Mouse (Mus musculus) testis, adult 2 months (tissue): ENCODE data around the gene Mical2. TPM values are rescaled to one million over a fixed set of nuclear protein-coding genes. Genes with fewer than 3 reads are reported as not detected.

ENCODE experiments used
- H3K27ac ChIP-seq: fragments of 200-500 bp; 2 replicates; pipeline ENCODE4 v1.5.1; 2012; ENCODE audit warnings: low read depth, low read length; ENCODE audit not compliant: control insufficient read depth, insufficient read depth
- H3K27me3 ChIP-seq: fragments of 200-500 bp; 2 replicates; pipeline ENCODE4 v1.6.1; 2012; ENCODE audit warnings: mild to moderate bottlenecking, low read length, moderate library complexity; ENCODE audit not compliant: control insufficient read depth, insufficient read depth
- H3K36me3 ChIP-seq: fragments of 200-500 bp; 2 replicates; pipeline ENCODE4 v1.6.1; 2012; ENCODE audit warnings: mild to moderate bottlenecking, low read length; ENCODE audit not compliant: control insufficient read depth, insufficient read depth
- H3K4me1 ChIP-seq: fragments of 200-500 bp; 2 replicates; pipeline ENCODE4 v1.6.1; 2012; ENCODE audit warnings: low read length; ENCODE audit not compliant: control insufficient read depth, insufficient read depth
- H3K4me3 ChIP-seq: fragments of 200-500 bp; 2 replicates; pipeline ENCODE4 v1.5.1; 2012; ENCODE audit warnings: low read depth, mild to moderate bottlenecking, low read length, moderate library complexity, mixed read lengths; ENCODE audit not compliant: control insufficient read depth
- CTCF ChIP-seq: fragments of 200-500 bp; IDR thresholded peaks from 2 replicates; pipeline ENCODE4 v1.5.1; 2012; ENCODE audit warnings: low read depth, mild to moderate bottlenecking, inconsistent platforms, low read length, moderate library complexity; ENCODE audit not compliant: control insufficient read depth, insufficient read depth, insufficient replicate concordance
- POLR2A ChIP-seq: fragments of 200-500 bp; IDR thresholded peaks from 2 replicates; pipeline ENCODE4 v1.6.1; 2012; ENCODE audit warnings: low read depth, mild to moderate bottlenecking, inconsistent platforms, low read length, moderate library complexity; ENCODE audit not compliant: control insufficient read depth
- polyA plus RNA-seq: library from polyadenylated mRNA; depleted of rRNA; stranded (reverse); fragments of >200 nt; gene quantifications from 2 replicates; pipeline ENCODE4 v1.2.3, GENCODE M21; 2012

Gene Mical2
- polyA plus RNA-seq, 1 experiment = 148 TPM

- Histone ChIP-seq H3K36me3 (no peaks in the 10 kb centered on the region), H3K4me1 (no peaks in the 10 kb centered on the region), H3K27ac (no peak overlapping the region), H3K4me3 (no peak overlapping the region), H3K27me3 (no peaks in the 10 kb centered on the region)
- TF ChIP-seq CTCF = no peak
- no peak for TF ChIP-seq POLR2A
These were observed 11.6 kb downstream of the Mical2 start for GRCm38 (mm10) chr7:112237211-112237610.

DNA sequence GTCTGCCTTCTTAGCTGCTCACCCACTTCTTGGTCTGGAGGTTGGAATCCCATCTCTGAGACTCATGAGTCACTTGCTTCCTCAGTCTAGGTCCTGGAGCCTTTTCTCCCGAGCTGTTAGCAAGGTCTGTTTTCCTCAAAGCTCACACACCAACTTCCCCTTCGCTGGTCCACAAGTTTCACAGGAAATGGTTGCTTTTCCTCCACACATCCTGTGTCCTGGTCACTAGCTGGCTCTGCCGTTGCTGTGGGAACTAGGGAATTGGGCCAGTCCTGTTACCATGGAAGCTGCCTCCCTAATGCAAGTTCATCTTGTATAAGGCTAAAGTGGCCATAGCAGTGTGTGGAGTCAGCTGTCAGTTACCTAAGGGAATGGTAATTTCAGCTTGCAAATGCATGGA is 12.2 kb downstream of the Mical2 start:
- no peaks in the 10 kb centered on the region for H3K4me1 ChIP-seq
- no peak overlapping the region for H3K27ac ChIP-seq
- no peak for TF ChIP-seq CTCF
- no peak for TF ChIP-seq POLR2A
- H3K36me3 ChIP-seq = no peaks in the 10 kb centered on the region
- H3K4me3 ChIP-seq = no peak overlapping the region
- H3K27me3 ChIP-seq = no peaks in the 10 kb centered on the region

DNA sequence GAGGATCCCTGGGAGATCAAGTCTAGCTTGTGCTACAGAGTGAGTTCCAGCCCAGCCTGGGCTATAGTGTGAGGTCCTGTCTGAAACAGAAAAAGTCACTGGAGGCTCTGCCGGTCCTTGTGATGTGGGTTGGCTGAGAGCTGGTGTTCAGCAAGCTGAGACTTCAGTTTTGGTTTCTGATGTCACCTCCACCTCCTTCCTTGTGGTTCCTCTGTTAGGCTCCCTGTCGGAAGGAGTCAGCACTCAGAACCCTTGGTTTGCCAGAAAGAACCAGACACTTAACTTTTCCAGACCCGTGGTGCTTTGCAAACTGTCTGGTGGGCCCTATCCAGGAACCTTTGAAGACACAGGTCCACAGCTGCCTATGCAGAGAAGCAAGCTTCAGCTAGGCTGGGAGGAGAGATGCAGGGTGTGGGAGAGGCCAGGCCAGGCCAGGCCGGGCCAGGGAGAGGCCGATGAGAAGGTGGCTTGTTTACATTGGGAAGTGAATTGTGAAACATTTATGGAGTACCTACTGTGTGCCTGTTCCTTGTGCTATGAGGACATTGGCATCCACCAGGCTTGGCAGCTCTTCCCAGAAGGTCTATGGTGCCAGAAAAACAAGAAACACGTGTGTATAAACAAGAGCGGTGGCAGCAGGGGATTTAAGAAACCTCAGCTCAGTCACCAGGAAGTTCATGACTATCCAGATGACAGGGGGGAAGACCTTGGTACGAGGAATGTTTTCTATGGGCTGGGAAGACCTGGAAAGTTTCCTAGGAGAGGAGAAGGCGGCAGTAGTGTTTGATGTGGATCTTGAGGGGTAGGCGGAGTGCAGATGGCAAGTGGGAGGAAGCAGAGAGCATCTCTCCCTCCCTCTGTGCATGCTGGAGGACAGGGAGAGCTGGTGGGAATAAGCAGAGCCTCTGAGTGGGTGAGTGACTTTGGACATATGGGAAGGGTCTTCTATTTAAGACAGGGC is 13.4 kb downstream of the Mical2 start:
- no peak for TF ChIP-seq POLR2A
- no peak for TF ChIP-seq CTCF
- Histone ChIP-seq H3K27ac (no peak overlapping the region), H3K4me3 (no peak overlapping the region), H3K4me1 (no peaks in the 10 kb centered on the region), H3K27me3 (no peaks in the 10 kb centered on the region), H3K36me3 (no peaks in the 10 kb centered on the region)

DNA sequence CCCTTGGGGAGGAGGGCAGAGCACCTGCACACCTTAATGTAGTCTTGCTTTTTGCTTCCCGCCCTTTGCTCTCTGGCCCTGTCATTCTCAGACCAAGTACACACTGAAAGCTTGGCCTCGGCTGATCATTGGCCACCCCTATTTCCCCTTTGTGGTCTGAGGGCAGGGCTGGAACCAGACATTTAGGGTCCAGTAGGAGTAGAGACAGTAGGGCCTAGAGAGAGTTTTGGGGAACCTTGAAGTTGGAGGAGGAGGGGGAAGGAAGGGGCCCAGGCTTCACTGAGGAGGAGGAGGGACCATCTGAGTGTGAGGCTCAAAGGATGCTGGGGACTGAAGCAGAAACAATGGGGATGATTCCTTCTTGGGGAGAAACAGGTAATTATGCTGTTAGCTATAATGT is 15.1 kb downstream of the Mical2 start:
- H3K27me3 ChIP-seq = no peaks in the 10 kb centered on the region
- no peak overlapping the region for H3K27ac ChIP-seq
- no peak overlapping the region for H3K4me3 ChIP-seq
- no peaks in the 10 kb centered on the region for H3K4me1 ChIP-seq
- TF ChIP-seq CTCF (no peak), POLR2A (no peak)
- H3K36me3 ChIP-seq = no peaks in the 10 kb centered on the region

DNA sequence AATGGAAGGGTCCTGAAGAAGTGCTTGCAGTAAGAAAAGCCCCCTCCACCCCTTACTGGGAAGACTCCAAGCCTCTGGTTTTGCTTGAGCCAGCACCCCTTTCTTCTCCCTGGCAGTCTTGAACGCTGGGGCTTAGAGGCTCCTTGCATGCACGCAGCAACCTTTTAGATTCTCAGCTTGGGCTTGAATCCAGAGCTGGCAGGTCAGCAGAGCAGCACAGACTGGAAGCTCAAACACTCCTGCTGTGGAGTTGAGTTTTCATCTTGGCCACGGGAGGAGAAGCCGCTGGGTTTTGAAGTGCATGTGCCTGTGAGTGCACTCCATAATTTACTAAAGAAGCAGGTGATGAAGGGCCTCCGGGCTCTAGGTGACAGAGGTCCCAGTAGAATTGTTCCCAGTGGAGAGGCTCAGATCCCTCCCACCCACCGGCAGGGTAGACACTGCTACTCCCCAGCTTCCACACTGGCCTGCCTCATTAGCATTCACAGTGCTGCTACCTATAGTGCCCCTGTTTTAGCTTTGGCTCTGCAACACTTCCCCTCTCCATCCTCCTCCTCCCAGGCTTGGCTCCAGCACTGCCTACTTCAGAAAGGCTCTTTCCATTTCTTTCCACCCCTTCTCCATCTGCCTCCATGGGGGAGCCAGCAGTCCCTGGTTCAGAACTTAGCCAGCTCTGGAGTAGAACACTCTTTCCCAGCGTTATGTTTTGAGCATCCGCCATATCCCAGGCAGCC is 15.7 kb downstream of the Mical2 start:
- Histone ChIP-seq H3K4me1 (no peaks in the 10 kb centered on the region), H3K27ac (no peak overlapping the region), H3K4me3 (no peak overlapping the region), H3K27me3 (no peaks in the 10 kb centered on the region), H3K36me3 (no peaks in the 10 kb centered on the region)
- TF ChIP-seq CTCF (no peak), POLR2A (no peak)

DNA sequence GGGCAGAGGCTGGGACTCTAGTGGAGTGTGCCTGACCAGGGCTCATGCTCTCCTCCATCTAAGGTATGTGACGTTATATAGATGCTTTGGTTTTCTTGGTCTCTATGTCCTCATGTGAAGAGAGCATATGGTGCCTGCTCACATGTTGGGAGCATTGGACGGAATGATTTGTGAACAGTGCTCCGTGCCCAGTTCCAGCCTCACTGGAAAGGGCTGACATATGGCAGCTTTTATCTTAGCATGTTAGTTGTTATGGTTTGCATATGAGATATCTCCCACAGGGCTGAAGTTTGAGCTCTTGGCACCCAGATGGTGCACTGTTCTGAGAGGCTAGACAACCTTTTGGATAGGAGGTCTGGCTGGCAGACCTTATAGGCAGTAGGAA is 16.3 kb downstream of the Mical2 start:
- Histone ChIP-seq H3K27me3 (no peaks in the 10 kb centered on the region), H3K36me3 (no peaks in the 10 kb centered on the region), H3K4me1 (no peaks in the 10 kb centered on the region), H3K4me3 (no peak overlapping the region), H3K27ac (no peak overlapping the region)
- TF ChIP-seq CTCF (no peak), POLR2A (no peak)

DNA sequence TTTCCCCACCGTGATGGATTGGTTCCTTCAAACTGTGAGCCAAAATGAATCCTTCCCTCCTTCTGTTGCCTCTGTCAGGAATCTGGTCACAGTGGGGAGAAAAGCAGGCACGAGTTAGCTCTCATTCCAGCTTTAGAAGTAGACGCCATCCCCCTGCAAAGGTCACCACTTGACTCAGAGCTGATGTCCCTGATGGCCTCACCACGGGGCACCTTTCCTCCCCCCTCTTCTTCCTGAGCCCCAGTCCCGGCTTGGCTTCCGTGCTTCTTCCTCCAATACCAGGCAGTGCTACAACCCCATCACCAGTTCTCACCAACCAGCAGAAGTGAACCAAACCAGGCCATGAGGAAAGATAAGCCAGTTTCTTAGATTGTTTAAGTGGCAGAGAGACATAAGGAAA is 16.9 kb downstream of the Mical2 start:
- Histone ChIP-seq H3K36me3 (no peaks in the 10 kb centered on the region), H3K27ac (no peak overlapping the region), H3K4me1 (no peaks in the 10 kb centered on the region), H3K4me3 (no peak overlapping the region), H3K27me3 (no peaks in the 10 kb centered on the region)
- TF ChIP-seq POLR2A = no peak
- TF ChIP-seq CTCF = no peak

DNA sequence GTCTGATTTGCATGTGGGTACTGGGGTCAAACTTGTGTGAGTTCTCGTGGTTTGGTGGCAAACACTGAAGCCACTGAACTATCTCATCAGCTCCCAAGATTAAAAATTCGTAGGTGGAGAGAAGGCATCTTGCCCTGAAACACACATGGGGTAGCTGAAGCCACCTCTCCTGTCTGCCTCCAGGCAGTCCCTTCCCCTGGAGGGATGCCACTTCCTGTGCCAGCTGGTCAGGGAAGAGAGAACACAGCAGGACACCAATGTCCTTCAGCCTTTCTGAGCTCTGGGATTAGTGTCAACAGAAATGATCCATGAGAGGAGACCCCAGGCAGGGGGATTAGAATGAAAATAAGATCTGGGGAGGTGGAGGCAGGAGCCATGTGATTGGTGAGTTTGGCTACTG is 18.4 kb downstream of the Mical2 start:
- H3K4me3 ChIP-seq = no peak overlapping the region
- H3K27ac ChIP-seq = no peak overlapping the region
- H3K27me3 ChIP-seq = no peaks in the 10 kb centered on the region
- no peak for TF ChIP-seq POLR2A
- no peaks in the 10 kb centered on the region for H3K36me3 ChIP-seq
- no peaks in the 10 kb centered on the region for H3K4me1 ChIP-seq
